25 mouse cellular contexts compared by ENCODE assay signal in genomic region chr10:5497859-5498258, GRCm38 (mm10). TPM values are rescaled to one million over a fixed set of nuclear protein-coding genes. Genes with fewer than 3 reads are reported as not detected.
DNase-seq lines count a peak whose midpoint lies in the region; ATAC-seq and TF ChIP-seq lines count a peak whose summit lies in the region.
"Had no signal": no experiment of that assay in that cellular context is flagged by ENCODE, and none has a peak within 500 bp of the region (broad histone marks: within the 10 kb centered on the region; RNA-seq: fewer than 3 reads in every experiment).

No protein-coding gene starts in this region.

- DNase-seq in cerebellum, adult 2 months, result peak; percentile 44 to 83
- DNase-seq in cerebellum, adult 11-12 months, result no peak
- DNase-seq in kidney, adult 2 months, result peak; percentile 22
- DNase-seq in 3T3-L1 (ENCODE audit: low read depth, low spot score), result peak; percentile 44
- DNase-seq in NIH3T3 (ENCODE audit: low read depth), result peak; percentile 76
- DNase-seq in urinary bladder, postnatal 14 days (ENCODE audit: low spot score), result no peak
- no peak for DNase-seq in right cerebral cortex, adult 18-20 months
- DNase-seq: adrenal gland, postnatal 10 days; adrenal gland, postnatal 36 days; cerebellum, adult 9-11 months; embryo, embryonic 11 days; gastrocnemius, postnatal 14 days; heart, adult 2 months had no signal

- H3K9me3 ChIP-seq in kidney, embryonic 16.5 days (ENCODE audit: low read length), result no peaks in the 10 kb centered on the region
- H3K9me3 ChIP-seq: embryonic facial prominence, embryonic 10.5 days; embryonic facial prominence, embryonic 13.5 days; forebrain, embryonic 10.5 days; forebrain, embryonic 13.5 days; heart, embryonic 10.5 days; hindbrain, embryonic 12.5 days; hindbrain, embryonic 15.5 days had no signal

- no peak for TF ChIP-seq POLR2A in cerebellum, adult 2 months (IDR thresholded peaks at IDR 0.05; ENCODE audit: borderline replicate concordance, insufficient read depth, low read length)
- TF ChIP-seq POLR2A in kidney, adult 2 months (IDR thresholded peaks at IDR 0.05; ENCODE audit: low read depth, low read length), result no peak

- no peak for TF ChIP-seq CTCF in cerebellum, adult 2 months (IDR thresholded peaks at IDR 0.05; ENCODE audit: borderline replicate concordance, insufficient read depth, low read depth, low read length)
- TF ChIP-seq CTCF in kidney, adult 2 months (conservative IDR thresholded peaks at IDR 0.05; ENCODE audit: insufficient read depth, insufficient read length, low read depth, low read length), result no peak

- H3K9ac ChIP-seq in kidney, embryonic 16.5 days (replicated peaks; ENCODE audit: low read length), result no peak overlapping the region
- H3K9ac ChIP-seq: embryonic facial prominence, embryonic 13.5 days; forebrain, embryonic 13.5 days; hindbrain, embryonic 12.5 days; hindbrain, embryonic 15.5 days had no signal

- ATAC-seq in kidney, embryonic 16.5 days (ENCODE audit: low FRiP score, low TSS enrichment), result no peak
- ATAC-seq: CD4-positive, CD25-positive, alpha-beta regulatory T cell, adult 4 months; forebrain, embryonic 13.5 days; forebrain, embryonic 16.5 days; intestine, postnatal 0 days; Patski had no signal

- no peak overlapping the region for H3K4me3 ChIP-seq in cerebellum, adult 2 months (replicated peaks; ENCODE audit: insufficient read depth, low read depth, low read length)
- H3K4me3 ChIP-seq in kidney, adult 2 months (ENCODE audit: insufficient read depth, low read depth, low read length), result no peak overlapping the region
- H3K4me3 ChIP-seq in kidney, embryonic 16.5 days (ENCODE audit: low read length), result no peak overlapping the region
- H3K4me3 ChIP-seq: embryonic facial prominence, embryonic 10.5 days; embryonic facial prominence, embryonic 13.5 days; forebrain, embryonic 10.5 days; forebrain, embryonic 13.5 days; heart, adult 2 months; heart, embryonic 10.5 days; hindbrain, embryonic 12.5 days; hindbrain, embryonic 15.5 days had no signal

- H3K27ac ChIP-seq in cerebellum, adult 2 months (ENCODE audit: insufficient read depth, low read length), result no peak overlapping the region; the same call in 1 of the 2 replicates
- H3K27ac ChIP-seq in kidney, adult 2 months (ENCODE audit: insufficient read depth, low read depth, low read length), result peak overlapping the region; percentile 11; the same call in 1 of the 2 replicates
- no peak overlapping the region for H3K27ac ChIP-seq in kidney, embryonic 16.5 days (ENCODE audit: low read length)
- H3K27ac ChIP-seq: embryonic facial prominence, embryonic 10.5 days; embryonic facial prominence, embryonic 13.5 days; forebrain, embryonic 10.5 days; forebrain, embryonic 13.5 days; heart, adult 2 months; heart, embryonic 10.5 days; hindbrain, embryonic 12.5 days; hindbrain, embryonic 15.5 days had no signal

- H3K4me1 ChIP-seq in cerebellum, adult 2 months (ENCODE audit: control insufficient read depth, insufficient read depth, low read length), result peaks cover 35% of the 10 kb centered on the region
- H3K4me1 ChIP-seq in kidney, adult 2 months (ENCODE audit: control insufficient read depth, insufficient read depth, low read length), result no peaks in the 10 kb centered on the region
- H3K4me1 ChIP-seq in kidney, embryonic 16.5 days (ENCODE audit: insufficient read depth, low read length), result no peaks in the 10 kb centered on the region
- H3K4me1 ChIP-seq: embryonic facial prominence, embryonic 10.5 days; embryonic facial prominence, embryonic 13.5 days; forebrain, embryonic 10.5 days; forebrain, embryonic 13.5 days; heart, embryonic 10.5 days; hindbrain, embryonic 12.5 days; hindbrain, embryonic 15.5 days had no signal

- no peaks in the 10 kb centered on the region for H3K36me3 ChIP-seq in kidney, adult 2 months (ENCODE audit: control insufficient read depth, insufficient read depth, low read length)
- H3K36me3 ChIP-seq in kidney, embryonic 16.5 days (ENCODE audit: insufficient read depth, low read length), result no peaks in the 10 kb centered on the region
- H3K36me3 ChIP-seq: embryonic facial prominence, embryonic 10.5 days; embryonic facial prominence, embryonic 13.5 days; forebrain, embryonic 10.5 days; heart, embryonic 10.5 days; hindbrain, embryonic 12.5 days; hindbrain, embryonic 15.5 days had no signal

- H3K27me3 ChIP-seq in cerebellum, adult 2 months (ENCODE audit: control insufficient read depth, insufficient read depth, low read length), result no peaks in the 10 kb centered on the region
- H3K27me3 ChIP-seq in kidney, adult 2 months (replicated peaks; ENCODE audit: control insufficient read depth, insufficient read depth, low read length), result no peaks in the 10 kb centered on the region
- H3K27me3 ChIP-seq in kidney, embryonic 16.5 days (ENCODE audit: insufficient read depth, low read length), result no peaks in the 10 kb centered on the region
- H3K27me3 ChIP-seq: embryonic facial prominence, embryonic 13.5 days; forebrain, embryonic 13.5 days; hindbrain, embryonic 12.5 days; hindbrain, embryonic 15.5 days had no signal

- 5% methylated on average over 2 of the region's 2 CpGs for WGBS in cerebellum, adult 2 months
- 65% methylated on average over 2 of the region's 2 CpGs for WGBS in kidney, adult 2 months
- WGBS in kidney, embryonic 16.5 days, result 82% methylated on average over 2 of the region's 2 CpGs

- H3K4me2 ChIP-seq in kidney, embryonic 16.5 days (replicated peaks; ENCODE audit: low read depth, low read length), result no peak overlapping the region
- H3K4me2 ChIP-seq: embryonic facial prominence, embryonic 13.5 days; forebrain, embryonic 13.5 days; hindbrain, embryonic 12.5 days; hindbrain, embryonic 15.5 days had no signal

RNA-seq across cellular contexts. Expression of gene Syne1, which starts 53.4 kb away (rescaled TPM):
- 295 and 355 TPM in 2 replicates for polyA plus RNA-seq in cerebellum, adult 2 months (2012; rRNA removed)
- 10.2 and 12.3 TPM in 2 replicates for polyA plus RNA-seq in kidney, adult 2 months (2012; rRNA removed)
- 5.2 and 5.3 TPM in 2 replicates for polyA plus RNA-seq in kidney, embryonic 16.5 days (2015; fragmentation: Nextera tagmentation; extraction: Ambion mirVana)

Comparison
In these comparisons a context has a peak if more than half of its experiments do, and no peak if none do; other contexts are left out.
1. DNase-seq: peak in cerebellum, adult 2 months (2 of 2), kidney, adult 2 months (single experiment), 3T3-L1 (single experiment) and NIH3T3 (single experiment); none in cerebellum, adult 11-12 months (single experiment), urinary bladder, postnatal 14 days (single experiment) and right cerebral cortex, adult 18-20 months (single experiment).
2. RNA of gene Syne1, which starts 53.4 kb away (polyA plus RNA-seq): 295 to 355 TPM in cerebellum, adult 2 months; 10.2 to 12.3 TPM in kidney, adult 2 months and 5.2 to 5.3 TPM in kidney, embryonic 16.5 days; every median in the first group is over 10 times any median in the second.